Mouse (Mus musculus) testis, adult 2 months (tissue): Measurements from ENCODE around the gene Abcd2. TPM values are rescaled to one million over a fixed set of nuclear protein-coding genes. Genes with fewer than 3 reads are reported as not detected.
A peak's percentile ranks its signal among the peaks of the same experiment; 100 is the strongest.

Experiments used
- H3K27ac ChIP-seq: fragments of 200-500 bp; 2 replicates; pipeline ENCODE4 v1.5.1; 2012; ENCODE audit warnings: low read depth, low read length; ENCODE audit not compliant: control insufficient read depth, insufficient read depth
- H3K27me3 ChIP-seq: fragments of 200-500 bp; 2 replicates; pipeline ENCODE4 v1.6.1; 2012; ENCODE audit warnings: mild to moderate bottlenecking, low read length, moderate library complexity; ENCODE audit not compliant: control insufficient read depth, insufficient read depth
- H3K36me3 ChIP-seq: fragments of 200-500 bp; 2 replicates; pipeline ENCODE4 v1.6.1; 2012; ENCODE audit warnings: mild to moderate bottlenecking, low read length; ENCODE audit not compliant: control insufficient read depth, insufficient read depth
- H3K4me1 ChIP-seq: fragments of 200-500 bp; 2 replicates; pipeline ENCODE4 v1.6.1; 2012; ENCODE audit warnings: low read length; ENCODE audit not compliant: control insufficient read depth, insufficient read depth
- H3K4me3 ChIP-seq: fragments of 200-500 bp; 2 replicates; pipeline ENCODE4 v1.5.1; 2012; ENCODE audit warnings: low read depth, mild to moderate bottlenecking, low read length, moderate library complexity, mixed read lengths; ENCODE audit not compliant: control insufficient read depth
- CTCF ChIP-seq: fragments of 200-500 bp; IDR thresholded peaks from 2 replicates; pipeline ENCODE4 v1.5.1; 2012; ENCODE audit warnings: low read depth, mild to moderate bottlenecking, inconsistent platforms, low read length, moderate library complexity; ENCODE audit not compliant: control insufficient read depth, insufficient read depth, insufficient replicate concordance
- POLR2A ChIP-seq: fragments of 200-500 bp; IDR thresholded peaks from 2 replicates; pipeline ENCODE4 v1.6.1; 2012; ENCODE audit warnings: low read depth, mild to moderate bottlenecking, inconsistent platforms, low read length, moderate library complexity; ENCODE audit not compliant: control insufficient read depth
- polyA plus RNA-seq: library from polyadenylated mRNA; depleted of rRNA; stranded (reverse); fragments of >200 nt; gene quantifications from 2 replicates; pipeline ENCODE4 v1.2.3, GENCODE M21; 2012

Gene Abcd2
- polyA plus RNA-seq, 1 experiment: 1.0 TPM

- TF ChIP-seq CTCF (no peak), POLR2A (peak; percentile 67; the same call in 1 of the 2 replicates)
- no peaks in the 10 kb centered on the region for H3K36me3 ChIP-seq
- H3K27ac ChIP-seq: no peak within 1 kb of the TSS
- no peaks in the 10 kb centered on the region for H3K4me1 ChIP-seq
- peak within 1 kb of the TSS; percentile 85 for H3K4me3 ChIP-seq
- H3K27me3 ChIP-seq: no peaks in the 10 kb centered on the region
Observed at GRCm38 (mm10) chr15:91199256-91199905, 7.8 kb upstream of the Abcd2 start, which contains the start of gene CN725425. Gene CN725425, plus strand, starts transcription at chr15:91199494.

- H3K4me3 ChIP-seq: no peak overlapping the region
- H3K27ac ChIP-seq: no peak overlapping the region
- peaks cover 3% of the 10 kb centered on the region; the same call in 1 of the 2 replicates for H3K4me1 ChIP-seq
- no peaks in the 10 kb centered on the region for H3K36me3 ChIP-seq
- H3K27me3 ChIP-seq: peaks cover 2% of the 10 kb centered on the region; the same call in 1 of the 2 replicates
- TF ChIP-seq POLR2A: no peak
- TF ChIP-seq CTCF: no peak
Observed at GRCm38 (mm10) chr15:91192223-91192598, 612 bp upstream of the Abcd2 start.

GRCm38 (mm10) chr15:91190519-91191207, 936 bp downstream of the Abcd2 start:
- Histone ChIP-seq H3K27ac (peak overlapping the region; percentile 17; the same call in 1 of the 2 replicates), H3K27me3 (peaks cover 2% of the 10 kb centered on the region; the same call in 1 of the 2 replicates), H3K4me3 (peak overlapping the region; percentile 56), H3K36me3 (no peaks in the 10 kb centered on the region), H3K4me1 (peaks cover 3% of the 10 kb centered on the region; the same call in 1 of the 2 replicates)
- TF ChIP-seq CTCF: no peak
- no peak for TF ChIP-seq POLR2A

- H3K36me3 ChIP-seq: no peaks in the 10 kb centered on the region
- no peak overlapping the region for H3K27ac ChIP-seq
- H3K4me3 ChIP-seq: no peak overlapping the region; the same call in 1 of the 2 replicates
- H3K27me3 ChIP-seq: peaks cover 2% of the 10 kb centered on the region; the same call in 1 of the 2 replicates
- TF ChIP-seq CTCF (no peak), POLR2A (no peak)
- peaks cover 3% of the 10 kb centered on the region; the same call in 1 of the 2 replicates for H3K4me1 ChIP-seq
Observed at GRCm38 (mm10) chr15:91190026-91190425, 1.6 kb downstream of the Abcd2 start.

GRCm38 (mm10) chr15:91186358-91186757, 5.2 kb downstream of the Abcd2 start:
- Histone ChIP-seq H3K36me3 (no peaks in the 10 kb centered on the region), H3K27me3 (peaks cover 2% of the 10 kb centered on the region; the same call in 1 of the 2 replicates), H3K4me3 (no peak overlapping the region), H3K4me1 (peaks cover 3% of the 10 kb centered on the region; the same call in 1 of the 2 replicates), H3K27ac (no peak overlapping the region)
- no peak for TF ChIP-seq POLR2A
- no peak for TF ChIP-seq CTCF

GRCm38 (mm10) chr15:91179911-91180622, 11.5 kb downstream of the Abcd2 start:
- Histone ChIP-seq H3K27ac (no peak overlapping the region), H3K4me1 (no peaks in the 10 kb centered on the region), H3K27me3 (no peaks in the 10 kb centered on the region), H3K4me3 (no peak overlapping the region), H3K36me3 (no peaks in the 10 kb centered on the region)
- TF ChIP-seq CTCF (no peak), POLR2A (no peak)

- H3K36me3 ChIP-seq: no peaks in the 10 kb centered on the region
- H3K27ac ChIP-seq: no peak overlapping the region
- TF ChIP-seq CTCF: no peak
- no peak for TF ChIP-seq POLR2A
- H3K4me3 ChIP-seq: no peak overlapping the region
- H3K27me3 ChIP-seq: no peaks in the 10 kb centered on the region
- H3K4me1 ChIP-seq: no peaks in the 10 kb centered on the region
Observed at GRCm38 (mm10) chr15:91178656-91179314, 12.8 kb downstream of the Abcd2 start.
